Mouse (Mus musculus) cerebellum, postnatal 14 days (tissue): ENCODE measurements around the gene Arhgap45.
A peak's percentile ranks its signal among the peaks of the same experiment; 100 is the strongest.

Experiments used
- DNase-seq, 2 experiments: peaks; one replicate each; pipeline ENCODE4 v3.0.0; 2021; ENCODE audit warnings: mixed read lengths in 2 of 2

The Arhgap45 gene

DNA sequence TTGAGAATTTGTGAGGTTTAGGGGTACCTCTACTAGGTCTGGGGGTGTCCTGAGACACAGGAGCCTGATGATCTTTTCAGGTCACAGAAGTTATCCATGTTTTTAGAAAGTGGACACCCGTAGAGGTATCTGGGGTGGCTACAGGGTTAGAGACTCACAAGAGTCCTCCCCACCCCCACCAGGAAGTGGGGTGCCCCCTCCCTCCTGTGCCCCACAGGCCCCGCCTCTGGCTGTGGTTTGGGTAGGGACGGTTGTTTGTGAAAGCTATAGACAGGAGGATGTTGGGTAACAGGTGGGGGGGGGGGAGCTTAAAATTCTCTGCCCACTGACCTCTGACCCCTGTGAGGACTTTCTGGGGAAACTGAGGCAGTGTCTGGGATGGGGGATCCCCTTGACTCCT, 908 bp downstream of the Arhgap45 start:
- no peak for DNase-seq

DNA sequence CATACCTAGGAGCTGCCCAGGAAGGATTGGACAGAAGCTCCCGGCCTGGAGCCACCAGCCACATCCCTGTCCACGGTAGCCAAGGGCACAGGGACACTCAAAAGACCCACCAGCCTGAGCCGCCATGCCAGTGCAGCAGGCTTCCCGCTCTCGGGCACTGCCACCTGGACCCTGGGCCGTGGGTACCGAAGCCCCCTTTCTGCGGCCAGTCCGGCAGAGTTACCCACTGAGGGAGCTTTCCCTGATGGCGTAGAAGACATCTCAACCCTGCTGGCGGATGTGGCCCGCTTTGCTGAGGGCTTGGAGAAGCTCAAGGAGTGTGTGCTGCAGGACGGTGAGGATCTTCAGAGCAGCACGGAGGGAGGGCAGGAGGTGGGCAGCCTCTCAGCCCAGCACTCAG, 1.3 kb downstream of the Arhgap45 start:
- DNase-seq, result no peak

DNA sequence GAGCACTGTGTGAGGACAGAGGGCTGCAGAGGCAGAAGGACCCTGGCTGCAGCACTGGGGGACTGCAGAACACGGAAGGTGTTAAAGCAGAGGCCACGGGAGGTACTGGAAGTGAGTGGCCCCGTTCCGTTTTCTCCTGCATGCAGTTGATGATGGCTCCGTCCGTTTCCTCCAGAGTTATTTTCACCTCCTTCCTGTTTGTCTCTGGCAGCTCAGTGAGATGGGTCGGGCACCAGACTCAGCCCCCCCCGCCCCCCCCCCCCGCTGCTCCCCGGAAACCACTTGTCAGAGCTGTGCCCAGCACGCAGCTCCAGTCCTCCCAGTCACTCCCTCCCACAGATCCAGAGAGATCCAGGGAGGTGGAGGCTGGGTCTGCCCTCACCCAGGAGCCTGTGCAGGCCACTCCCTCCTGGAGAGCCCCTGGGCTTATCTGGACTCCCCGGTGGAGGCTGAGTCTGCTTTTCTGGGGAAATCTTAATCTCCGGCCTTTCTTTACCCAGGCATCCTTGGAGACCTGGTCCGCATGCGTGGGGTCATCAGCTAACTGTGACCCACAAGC, 2.4 kb downstream of the Arhgap45 start:
- DNase-seq, result no peak

DNA sequence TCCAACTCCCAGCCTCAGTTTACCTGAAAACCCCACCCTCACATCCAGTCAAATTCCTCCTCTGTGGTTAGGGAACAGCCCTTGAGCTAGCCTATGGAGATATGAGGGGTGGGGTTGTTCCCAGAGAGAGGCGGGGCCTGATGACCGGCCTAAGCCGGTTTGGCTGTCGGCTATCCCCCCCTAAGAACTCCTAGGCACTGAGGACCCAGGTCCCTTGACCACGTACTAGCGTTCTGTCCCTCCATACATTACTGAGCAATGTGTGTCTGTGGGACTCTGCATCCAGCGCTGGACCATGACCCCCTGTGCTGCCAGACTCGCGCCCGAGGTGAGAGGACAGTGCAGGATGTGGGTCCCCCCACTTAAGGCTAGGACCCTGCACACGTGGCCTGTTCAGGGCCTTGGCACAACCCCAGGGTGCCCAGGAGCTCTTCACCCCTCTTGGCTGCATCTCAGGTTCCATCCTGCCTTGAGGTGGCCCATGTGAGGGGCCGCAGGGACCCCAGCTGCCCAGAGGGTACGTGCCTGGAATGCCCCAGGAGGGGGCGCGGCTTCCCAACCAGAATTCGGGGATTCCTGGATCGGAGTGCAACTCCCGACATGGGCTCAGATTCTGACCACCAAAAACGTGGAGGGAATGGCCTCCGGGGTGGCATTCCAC, 3.1 kb downstream of the Arhgap45 start:
- no peak for DNase-seq

DNA sequence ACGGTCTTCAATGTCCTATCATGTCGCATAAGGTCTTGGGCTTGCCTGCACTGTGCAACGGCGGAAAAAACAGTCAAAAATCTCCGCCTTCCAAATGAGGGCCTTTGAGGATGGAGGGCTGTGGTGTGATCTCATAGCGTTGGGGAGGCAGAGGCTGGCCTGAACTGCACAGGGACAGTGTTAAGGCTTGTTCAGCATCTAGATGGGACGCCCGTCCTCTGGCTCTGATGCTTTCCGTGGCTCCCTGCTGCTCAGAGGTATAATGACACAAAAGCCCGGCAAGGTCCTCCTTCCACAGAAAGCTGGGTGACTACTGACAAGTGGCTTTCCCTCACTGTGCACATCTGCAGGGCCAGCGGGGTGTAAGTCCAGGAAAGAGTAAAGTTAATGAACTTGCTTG, 3.7 kb downstream of the Arhgap45 start:
- DNase-seq, result no peak

DNA sequence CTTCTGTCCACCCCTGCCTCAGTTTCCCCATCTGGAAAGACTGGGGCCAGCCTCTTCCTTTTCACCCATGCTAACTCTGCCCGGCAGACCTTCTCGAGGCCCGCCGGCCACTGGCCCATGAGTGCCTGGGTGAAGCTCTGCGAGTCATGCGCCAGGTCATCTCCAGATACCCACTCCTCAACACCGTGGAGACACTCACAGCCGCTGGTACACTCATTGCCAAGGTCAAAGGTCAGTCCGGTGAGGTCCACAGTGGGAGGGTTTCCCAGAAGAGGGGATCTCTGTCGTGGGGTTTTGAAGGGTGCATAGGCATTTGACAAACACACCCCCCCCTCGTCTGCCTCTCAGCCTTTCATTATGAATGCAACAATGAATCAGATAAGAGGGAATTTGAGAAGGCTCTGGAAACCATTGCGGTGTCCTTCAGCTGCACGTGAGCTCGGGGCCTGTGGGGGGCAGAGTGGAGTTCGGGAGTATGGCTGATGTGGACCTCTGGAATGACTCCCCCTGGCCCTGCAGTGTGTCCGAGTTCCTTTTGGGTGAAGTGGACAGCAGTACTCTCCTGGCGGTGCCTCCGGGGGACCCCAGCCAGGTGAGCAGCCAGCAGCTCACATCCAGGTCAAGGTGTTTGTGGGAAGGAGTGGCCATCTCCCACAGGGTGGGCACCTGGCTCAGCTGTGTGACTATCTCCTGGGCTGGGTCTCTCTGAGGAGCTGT, 4.3 kb downstream of the Arhgap45 start:
- DNase-seq, result no peak

DNA sequence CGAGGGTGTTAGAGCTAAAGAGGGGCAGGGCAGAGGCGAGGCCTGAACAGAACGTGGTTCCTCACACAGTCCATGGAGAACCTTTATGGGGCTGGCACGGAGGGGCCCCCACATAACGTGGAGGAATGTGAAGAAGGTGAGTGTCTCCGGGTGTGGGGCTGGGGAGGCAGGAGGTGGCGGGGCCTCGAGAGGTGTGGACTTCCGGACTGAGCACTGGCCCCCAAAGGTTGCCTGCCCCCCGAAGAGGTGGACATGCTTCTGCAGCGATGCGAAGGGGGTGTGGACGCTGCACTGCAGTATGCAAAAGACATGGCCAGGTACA, 4.8 kb downstream of the Arhgap45 start:
- DNase-seq, result no peak

DNA sequence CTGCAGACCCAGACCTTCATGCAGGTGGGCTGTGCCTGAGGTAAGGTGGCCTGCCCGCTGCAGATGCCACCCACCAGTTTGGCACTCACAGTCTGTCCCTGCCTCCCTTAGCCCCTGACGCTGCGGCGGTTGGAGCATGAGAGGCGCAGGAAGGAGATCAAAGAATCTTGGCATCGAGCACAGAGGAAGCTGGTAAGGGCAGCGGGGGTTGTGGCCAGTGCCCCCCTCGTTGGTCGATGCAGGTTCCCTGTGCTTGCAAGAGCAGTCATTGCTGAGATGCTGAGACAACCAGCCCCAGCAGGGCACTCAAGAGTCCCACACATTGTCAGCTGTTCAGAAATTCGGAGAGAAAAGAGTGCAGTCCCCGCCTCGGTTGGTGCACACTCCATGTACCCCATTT, 5.7 kb downstream of the Arhgap45 start:
- DNase-seq, result no peak

DNA sequence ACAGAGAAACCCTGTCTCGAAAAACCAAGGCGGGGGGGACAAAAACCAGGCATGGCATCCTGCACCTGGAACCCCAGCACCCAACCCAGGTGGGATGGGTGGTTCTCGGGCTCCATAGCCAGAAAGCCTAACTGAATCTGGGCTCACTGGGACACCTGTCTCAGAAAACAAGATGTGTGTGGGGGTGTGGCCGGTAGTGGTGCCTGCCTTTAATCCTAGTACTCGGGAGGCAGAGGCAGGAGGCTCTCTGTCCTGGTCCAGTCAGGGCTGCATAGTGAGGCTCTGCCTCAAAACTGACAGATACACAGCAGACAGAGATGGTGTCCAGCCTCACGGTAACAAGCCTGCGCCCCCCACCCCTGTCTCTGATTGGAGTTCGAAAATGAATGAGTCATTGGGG, 6.4 kb downstream of the Arhgap45 start:
- DNase-seq, result no peak

DNA sequence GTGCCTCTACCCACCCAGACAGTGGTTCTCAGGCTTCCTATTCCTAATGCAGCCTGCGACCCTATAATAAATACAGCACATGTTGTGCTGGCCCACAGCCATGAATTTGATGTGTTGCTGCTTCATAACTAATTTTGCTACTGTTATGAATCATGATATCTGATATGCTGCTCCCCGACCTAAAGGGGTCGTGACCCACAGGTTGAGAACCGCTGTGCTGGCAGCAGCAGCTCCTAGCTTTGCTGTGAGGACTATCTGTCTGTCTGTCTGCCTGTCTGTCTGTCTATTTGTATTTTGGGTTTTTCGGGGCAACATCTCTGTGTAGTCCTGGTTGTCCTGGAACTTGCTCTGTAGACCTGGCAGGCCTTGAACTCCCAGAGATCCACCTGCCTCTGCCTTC, 7.3 kb downstream of the Arhgap45 start:
- DNase-seq, result no peak

DNA sequence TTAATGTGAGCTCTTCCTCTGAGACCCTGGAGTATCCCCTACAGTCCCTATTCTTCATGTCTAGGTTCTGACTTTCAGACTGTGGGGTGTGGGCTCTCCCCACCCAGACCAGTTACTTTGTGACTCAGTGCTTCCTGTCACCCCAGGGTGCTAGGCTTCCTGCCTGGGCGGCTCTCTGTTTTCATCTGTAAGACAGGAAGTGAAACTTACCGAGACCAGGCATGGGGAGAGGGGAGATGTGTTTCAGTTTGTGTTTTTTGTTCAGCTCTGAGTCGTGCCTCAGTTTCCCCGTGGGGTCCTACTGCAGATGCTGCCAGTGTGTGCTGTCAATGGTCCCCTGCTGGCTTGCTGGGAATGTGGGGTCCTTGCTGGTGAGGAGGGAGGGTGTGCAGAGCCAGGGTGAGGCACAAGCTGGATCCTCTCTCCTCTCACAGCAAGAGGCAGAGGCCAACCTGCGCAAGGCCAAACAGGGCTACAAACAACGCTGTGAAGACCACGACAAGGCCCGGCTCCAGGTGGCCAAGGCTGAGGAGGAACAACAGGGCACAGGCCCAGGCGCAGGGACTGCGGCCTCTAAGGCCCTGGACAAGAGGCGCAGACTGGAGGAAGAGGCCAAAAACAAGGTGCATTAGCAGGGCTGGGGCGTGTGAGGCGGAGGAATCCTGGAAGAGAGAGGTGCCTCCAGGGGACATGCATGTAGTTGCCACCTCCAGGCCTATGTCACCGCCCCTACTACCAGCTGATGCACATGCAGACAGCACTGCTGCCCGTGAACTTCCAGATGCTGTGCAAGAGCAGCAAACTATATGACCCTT, 8.0 kb downstream of the Arhgap45 start:
- no peak for DNase-seq

DNA sequence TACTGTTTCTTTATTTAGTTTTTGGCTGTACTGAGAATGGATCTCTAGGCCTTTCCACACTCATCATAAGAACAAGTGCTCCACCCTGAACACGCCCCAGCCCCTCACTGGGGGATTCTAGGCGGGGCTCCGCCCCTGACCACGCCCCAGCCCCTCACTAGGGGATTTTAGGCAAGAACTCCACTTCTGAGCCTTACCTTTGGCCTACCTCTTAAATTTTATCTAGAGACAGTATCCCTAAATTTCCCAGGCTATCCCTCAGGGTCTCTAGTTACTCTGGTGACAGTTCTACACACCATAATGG, 8.5 kb downstream of the Arhgap45 start:
- no peak for DNase-seq

DNA sequence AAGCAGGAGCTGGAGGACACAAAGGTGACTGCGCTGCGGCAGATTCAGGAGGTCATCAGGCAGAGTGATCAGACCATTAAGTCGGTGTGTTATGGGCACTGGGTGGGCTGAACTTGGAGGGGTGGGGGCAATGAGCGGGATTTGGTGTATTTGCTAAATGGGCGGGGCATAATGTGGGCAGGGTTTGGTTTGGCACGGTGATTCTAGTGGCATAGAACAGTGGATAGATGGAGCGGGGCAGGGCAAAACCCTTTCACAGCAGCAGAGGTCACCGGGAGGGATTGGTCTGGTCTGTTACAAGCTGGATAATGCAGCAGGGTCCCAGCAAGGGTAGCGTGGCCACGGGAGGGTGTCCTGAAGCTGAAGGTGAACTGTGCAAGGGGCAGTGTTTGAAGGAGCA, 9.0 kb downstream of the Arhgap45 start:
- no peak for DNase-seq

DNA sequence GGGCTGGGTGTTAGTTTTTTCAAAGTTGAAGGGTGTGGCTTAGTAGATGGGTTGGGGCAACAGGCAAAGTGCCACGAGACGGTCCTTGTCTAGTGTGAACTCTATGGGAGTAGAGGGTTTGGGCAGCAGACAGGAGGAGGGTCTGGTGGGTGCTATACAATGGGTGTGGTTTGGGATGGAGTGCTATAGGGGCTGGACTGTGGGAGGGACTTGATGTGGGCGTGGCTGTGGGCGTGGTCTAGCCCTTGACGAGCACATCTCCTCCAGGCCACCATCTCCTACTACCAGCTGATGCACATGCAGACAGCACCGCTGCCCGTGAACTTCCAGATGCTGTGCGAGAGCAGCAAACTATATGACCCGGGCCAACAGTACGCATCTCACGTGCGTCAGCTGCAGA, 9.4 kb downstream of the Arhgap45 start:
- no peak for DNase-seq

DNA sequence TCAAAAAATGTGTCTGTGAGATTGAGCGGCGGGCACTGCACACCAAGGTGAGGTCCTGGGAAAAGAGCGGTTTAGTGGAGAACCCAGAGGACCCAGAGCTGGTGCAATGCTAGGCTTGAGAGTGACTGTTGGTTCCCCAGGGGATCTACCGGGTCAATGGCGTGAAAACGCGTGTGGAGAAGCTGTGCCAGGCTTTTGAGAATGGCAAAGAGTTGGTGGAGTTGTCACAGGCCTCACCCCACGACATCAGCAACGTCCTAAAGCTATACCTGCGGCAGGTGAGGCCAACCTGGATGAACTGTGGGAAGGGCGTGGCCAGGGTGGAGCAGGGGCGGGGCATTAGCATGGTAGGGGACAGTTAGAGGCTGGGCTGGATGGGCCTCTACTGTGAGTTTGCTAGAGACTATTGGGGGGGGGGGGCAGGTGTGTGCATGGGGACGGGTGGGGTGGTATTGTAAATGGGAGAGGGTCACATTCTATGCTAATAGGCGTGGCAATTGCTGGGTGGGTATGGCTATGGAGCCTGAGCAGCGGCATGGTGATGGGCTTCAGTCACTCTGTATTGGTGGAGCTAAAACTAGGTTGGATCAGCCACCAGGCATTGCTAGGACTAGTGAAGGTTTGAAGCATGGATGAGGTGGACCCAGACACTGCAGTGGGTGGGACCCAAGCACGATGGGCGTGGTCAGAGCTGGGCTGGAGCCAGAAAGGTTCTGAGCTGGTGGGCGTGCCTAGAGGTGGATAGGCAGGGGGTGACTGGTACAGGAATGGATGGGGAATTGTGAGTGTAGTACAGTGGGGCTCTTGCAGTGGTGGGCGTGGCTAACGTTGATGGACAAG, 11.4 kb downstream of the Arhgap45 start:
- no peak for DNase-seq

DNA sequence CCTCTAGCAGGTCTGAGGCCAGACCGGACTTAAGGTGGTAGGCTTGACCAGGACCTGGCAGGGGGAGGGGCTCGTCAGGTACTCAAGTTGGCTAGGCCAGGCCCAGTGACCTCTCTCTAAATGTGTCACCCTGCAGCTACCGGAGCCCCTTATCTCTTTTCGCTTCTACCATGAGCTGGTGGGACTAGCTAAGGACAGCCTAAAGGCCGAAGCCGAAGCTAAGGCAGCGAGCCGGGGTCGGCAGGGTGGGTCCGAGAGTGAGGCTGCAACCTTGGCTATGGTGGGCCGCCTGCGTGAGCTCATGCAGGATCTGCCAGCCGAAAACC, 12.0 kb downstream of the Arhgap45 start:
- DNase-seq, result no peak

DNA sequence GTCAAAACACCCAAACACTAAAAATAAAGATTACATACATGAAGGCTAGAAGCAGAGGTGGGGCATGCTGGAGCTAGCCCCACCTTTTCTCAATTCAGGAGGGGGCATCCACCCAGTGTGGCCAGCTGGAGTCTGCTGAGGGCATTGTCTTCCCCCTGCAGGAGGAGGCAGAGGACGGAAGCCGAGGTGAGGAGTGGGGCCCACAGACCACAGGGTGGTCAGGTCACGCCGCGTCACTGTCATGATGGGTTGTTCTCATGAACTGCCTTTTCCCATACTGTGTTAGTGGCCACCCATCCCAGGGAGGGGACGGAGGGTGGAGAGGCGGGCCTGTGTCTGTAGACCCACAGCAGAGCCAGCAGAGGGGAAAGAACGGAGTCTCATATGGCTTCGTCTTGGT, 13.7 kb downstream of the Arhgap45 start:
- DNase-seq, result no peak

DNA sequence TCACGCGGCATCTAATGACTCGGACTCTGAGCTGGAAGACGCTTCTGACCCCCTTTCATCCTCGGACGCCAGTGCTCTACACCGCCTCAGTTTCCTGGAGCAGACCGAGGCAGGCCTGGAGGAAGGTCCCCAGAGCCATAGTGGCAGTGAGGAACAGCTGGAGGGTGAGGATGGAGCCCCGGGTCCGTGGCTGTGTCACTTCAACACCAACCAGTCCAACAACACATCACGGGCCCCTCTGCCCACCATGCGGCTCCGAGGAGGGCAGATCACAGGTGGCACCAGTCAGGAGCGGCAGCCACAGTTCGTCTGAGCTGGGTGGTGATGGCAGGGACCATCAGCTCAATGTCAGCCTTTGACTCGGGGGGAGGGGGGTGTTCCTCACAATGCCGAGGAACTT, 14.3 kb downstream of the Arhgap45 start:
- DNase-seq, result no peak

DNA sequence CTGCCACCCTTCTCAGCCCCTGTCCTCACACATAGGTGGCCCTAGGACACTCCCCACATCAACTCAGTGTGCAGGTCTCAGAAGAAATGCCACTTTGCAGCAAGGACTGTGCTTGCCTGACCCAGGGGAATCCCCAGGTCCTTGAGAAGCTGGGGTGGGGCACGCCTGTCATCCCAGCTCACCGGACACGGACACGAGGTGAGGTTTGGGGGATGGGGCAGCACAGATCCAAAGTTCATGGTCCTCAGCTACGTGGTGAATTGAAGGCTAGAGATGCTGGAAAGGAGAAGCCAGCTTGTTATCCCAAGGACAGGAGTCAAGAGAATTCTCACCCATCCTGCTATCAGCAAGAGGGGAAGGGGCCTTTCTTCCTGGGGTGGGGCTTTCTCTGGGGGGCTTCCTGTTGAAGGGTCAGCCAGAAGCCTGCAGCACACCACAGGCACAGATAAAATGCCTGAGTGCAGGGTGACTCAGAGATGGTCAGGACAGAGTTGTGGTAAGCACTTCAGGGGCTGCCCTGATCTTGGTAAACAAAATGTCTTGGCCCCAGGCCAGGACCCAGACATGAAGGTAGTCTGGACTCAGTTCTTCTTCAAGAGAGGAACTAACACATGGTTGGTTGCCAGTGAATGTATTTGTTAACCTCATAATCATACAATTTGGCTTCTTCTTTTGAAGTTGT, 16.5 kb downstream of the Arhgap45 start:
- no peak for DNase-seq

DNA sequence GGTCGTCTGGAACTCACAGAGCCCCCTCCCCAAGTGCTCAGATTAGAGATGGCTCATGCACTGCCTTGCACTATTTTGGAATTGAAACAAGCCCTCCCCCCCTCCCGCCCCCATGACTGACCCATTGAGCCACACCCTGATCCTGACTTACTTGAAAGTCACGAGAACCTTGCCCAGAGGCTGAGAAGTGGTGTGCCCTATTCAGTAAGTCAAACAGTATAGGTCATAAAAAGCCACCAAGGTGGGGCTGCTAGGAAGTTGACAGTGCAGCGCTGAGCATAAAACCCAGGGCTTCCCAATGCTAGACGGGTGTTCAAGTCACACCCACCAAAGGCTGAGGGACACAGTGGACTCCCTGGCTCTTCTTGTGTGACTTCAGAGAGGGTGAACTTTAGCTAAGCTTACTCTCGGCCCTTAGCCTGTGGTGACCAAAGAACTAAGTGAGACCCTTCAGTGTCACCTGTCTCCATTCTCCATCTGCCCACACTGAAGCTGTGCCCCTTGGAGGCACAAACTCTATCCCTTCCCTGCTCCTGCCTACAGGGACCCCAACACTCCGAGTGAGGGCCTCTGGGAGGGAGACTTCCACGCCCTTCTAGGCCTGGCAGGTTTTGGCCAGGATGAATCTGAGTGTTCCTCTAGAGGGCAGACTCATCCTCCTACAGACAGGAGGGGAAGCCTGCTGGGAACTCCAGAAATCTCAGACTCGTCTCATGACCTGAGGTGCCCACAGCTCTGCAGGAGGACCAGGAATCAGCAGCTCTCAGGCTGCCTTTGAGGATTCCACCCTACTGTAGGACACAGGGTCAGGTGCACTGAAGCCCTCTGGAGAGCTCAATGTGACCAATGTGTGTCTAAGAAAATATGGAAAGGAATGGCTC, 17.3 kb downstream of the Arhgap45 start:
- DNase-seq, result peak; percentile 56 to 57

DNA sequence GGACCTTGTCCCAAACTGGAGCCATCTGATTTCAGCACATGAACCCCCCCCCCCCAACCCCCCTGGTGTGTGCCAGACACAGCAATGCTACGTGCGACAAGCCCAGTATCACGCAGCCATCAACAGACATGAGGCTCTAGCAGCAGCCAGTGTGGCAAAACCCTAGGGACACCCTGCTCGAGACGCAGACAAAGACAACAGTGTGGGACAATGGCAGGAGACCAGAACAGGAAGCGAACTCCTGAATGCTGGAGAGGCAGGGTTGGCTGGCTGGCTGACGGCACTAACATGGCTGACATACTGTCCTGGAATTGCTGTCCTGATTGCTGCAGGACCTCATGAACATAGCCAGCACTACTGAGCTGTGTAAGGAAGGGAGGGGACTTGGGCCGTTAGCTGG, 18.7 kb downstream of the Arhgap45 start:
- no peak for DNase-seq

DNA sequence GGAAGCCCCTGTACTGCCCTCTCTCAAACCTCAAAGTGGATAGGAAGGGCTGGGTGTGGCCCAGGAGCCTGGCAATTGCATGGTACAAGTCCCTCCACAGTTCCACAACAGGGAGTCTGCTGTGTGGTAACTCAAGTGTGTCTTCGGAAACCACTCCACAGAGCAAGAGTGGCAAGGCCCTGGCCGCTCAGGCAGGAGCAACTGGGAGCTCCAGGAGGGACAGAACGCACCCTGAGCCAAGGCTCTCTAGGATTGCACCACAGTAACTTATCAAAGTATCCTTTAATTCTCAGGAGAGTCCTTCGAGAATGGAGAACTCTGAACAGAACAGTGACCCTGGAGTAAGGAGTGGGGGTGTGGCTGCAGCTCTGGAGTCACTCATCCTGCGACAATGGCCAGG, 19.2 kb downstream of the Arhgap45 start:
- DNase-seq, result no peak
